Mouse (Mus musculus): ENCODE results near the gene Arhgap24.

Arhgap24 gene

GRCm38 (mm10) chr5:102692487-102692886 is 211.3 kb downstream of the Arhgap24 start:
- DNase-seq, result peak; percentile 30

GRCm38 (mm10) chr5:102693192-102693591 is 212.0 kb downstream of the Arhgap24 start:
- DNase-seq, result no peak

GRCm38 (mm10) chr5:102693871-102694270 is 212.7 kb downstream of the Arhgap24 start:
- no peak for DNase-seq

- DNase-seq, result no peak
Measured at GRCm38 (mm10) chr5:102697784-102698183, 216.6 kb downstream of the Arhgap24 start.

GRCm38 (mm10) chr5:102698396-102698795 is 217.2 kb downstream of the Arhgap24 start:
- DNase-seq, result no peak

GRCm38 (mm10) chr5:102698891-102699290 is 217.7 kb downstream of the Arhgap24 start:
- DNase-seq, result no peak

GRCm38 (mm10) chr5:102702581-102702980 is 221.4 kb downstream of the Arhgap24 start:
- DNase-seq, result no peak

- DNase-seq, result peak; percentile 34
Measured at GRCm38 (mm10) chr5:102703325-102704099, 222.3 kb downstream of the Arhgap24 start.

- DNase-seq, result no peak
Measured at GRCm38 (mm10) chr5:102705170-102705569, 224.0 kb downstream of the Arhgap24 start.

- DNase-seq, result no peak
Measured at GRCm38 (mm10) chr5:102710336-102710735, 229.1 kb downstream of the Arhgap24 start.

- no peak for DNase-seq
Measured at GRCm38 (mm10) chr5:102719368-102719972, 238.3 kb downstream of the Arhgap24 start.

GRCm38 (mm10) chr5:102723558-102723957 is 242.4 kb downstream of the Arhgap24 start:
- no peak for DNase-seq

GRCm38 (mm10) chr5:102724813-102725348 is 243.7 kb downstream of the Arhgap24 start:
- no peak for DNase-seq

- no peak for DNase-seq
Measured at GRCm38 (mm10) chr5:102725365-102725764, 244.2 kb downstream of the Arhgap24 start.

- DNase-seq, result no peak
Measured at GRCm38 (mm10) chr5:102726985-102727384, 245.8 kb downstream of the Arhgap24 start.

GRCm38 (mm10) chr5:102728531-102728930 is 247.3 kb downstream of the Arhgap24 start:
- no peak for DNase-seq

- DNase-seq, result no peak
Measured at GRCm38 (mm10) chr5:102729476-102729875, 248.3 kb downstream of the Arhgap24 start.

- DNase-seq, result no peak
Measured at GRCm38 (mm10) chr5:102736131-102736530, 254.9 kb downstream of the Arhgap24 start.

- no peak for DNase-seq
Measured at GRCm38 (mm10) chr5:102742554-102743255, 261.5 kb downstream of the Arhgap24 start.

- no peak for DNase-seq
Measured at GRCm38 (mm10) chr5:102743436-102743835, 262.2 kb downstream of the Arhgap24 start.

- no peak for DNase-seq
Measured at GRCm38 (mm10) chr5:102744051-102744450, 262.9 kb downstream of the Arhgap24 start.

GRCm38 (mm10) chr5:102748146-102748545 is 267.0 kb downstream of the Arhgap24 start:
- no peak for DNase-seq

GRCm38 (mm10) chr5:102749020-102749419 is 267.8 kb downstream of the Arhgap24 start:
- no peak for DNase-seq
